ENCODE assay signal across 9 mouse cellular contexts in genomic region chr12:113878826-113879225, GRCm38 (mm10).
A peak's percentile ranks its signal among the peaks of the same experiment; 100 is the strongest.
DNase-seq lines count a peak whose midpoint lies in the region; ATAC-seq and TF ChIP-seq lines count a peak whose summit lies in the region.
"Had no signal": no experiment of that assay in that cellular context is flagged by ENCODE, and none has a peak within 500 bp of the region (broad histone marks: within the 10 kb centered on the region; RNA-seq: fewer than 3 reads in every experiment).

No protein-coding gene starts in this region.

- peak; percentile 37 for TF ChIP-seq CTCF in kidney, postnatal 0 days (IDR thresholded peaks at IDR 0.05; ENCODE audit: low read depth)

- H3K4me2 ChIP-seq in kidney, postnatal 0 days (ENCODE audit: low read length): no peak overlapping the region

- H3K9me3 ChIP-seq in kidney, postnatal 0 days (replicated peaks; ENCODE audit: low read length): no peaks in the 10 kb centered on the region

- DNase-seq in kidney, postnatal 0 days (ENCODE audit: low spot score): no peak
- no peak for DNase-seq in kidney, postnatal 14 days
- peak; percentile 19 for DNase-seq in CD4-positive helper T cell, adult 2 months (ENCODE audit: low read depth, low spot score)
- peak; percentile 19 for DNase-seq in adrenal gland, postnatal 10 days
- DNase-seq in kidney, postnatal 4 days: peak; percentile 29 to 35
- no peak for DNase-seq in gastrocnemius, postnatal 4 days (ENCODE audit: low spot score in 2 of 2)
- no peak for DNase-seq in cerebellum, postnatal 36 days

- H3K9ac ChIP-seq in kidney, postnatal 0 days (ENCODE audit: low read depth, low read length): no peak overlapping the region

- no peaks in the 10 kb centered on the region for H3K27me3 ChIP-seq in kidney, postnatal 0 days (ENCODE audit: insufficient read depth, low read length)

- no peak overlapping the region for H3K4me3 ChIP-seq in kidney, postnatal 0 days (replicated peaks; ENCODE audit: low read depth, low read length)
- H3K4me3 ChIP-seq: myocyte had no signal

- no peak overlapping the region for H3K27ac ChIP-seq in kidney, postnatal 0 days

- no peaks in the 10 kb centered on the region for H3K4me1 ChIP-seq in kidney, postnatal 0 days (replicated peaks; ENCODE audit: insufficient read depth, low read length)

- WGBS in kidney, postnatal 0 days: 22% methylated on average over 2 of the region's 2 CpGs

- ATAC-seq in kidney, postnatal 0 days (replicated peaks; ENCODE audit: low FRiP score, low read depth): no peak
- ATAC-seq in monocyte, adult 5-6 weeks (replicated peaks; ENCODE audit: insufficient number of reproducible peaks, low FRiP score, low TSS enrichment, poor library complexity, severe bottlenecking): no peak

- no peaks in the 10 kb centered on the region for H3K36me3 ChIP-seq in kidney, postnatal 0 days (ENCODE audit: insufficient read depth, low read length)

Comparison
In these comparisons a context has a peak if more than half of its experiments do, and no peak if none do; other contexts are left out.
1. DNase-seq: peak in CD4-positive helper T cell, adult 2 months (single experiment), adrenal gland, postnatal 10 days (single experiment) and kidney, postnatal 4 days (2 of 2); none in kidney, postnatal 0 days (single experiment), kidney, postnatal 14 days (single experiment), gastrocnemius, postnatal 4 days (0 of 2) and cerebellum, postnatal 36 days (0 of 2).